Mouse (Mus musculus): ENCODE measurements at regions not wholly inside any gene's neighbourhood (a gene's known extent, or its start where the extent isn't known, plus 50 kb on each side); places are given as distances from the start of the nearest gene placed in this dataset.

DNA sequence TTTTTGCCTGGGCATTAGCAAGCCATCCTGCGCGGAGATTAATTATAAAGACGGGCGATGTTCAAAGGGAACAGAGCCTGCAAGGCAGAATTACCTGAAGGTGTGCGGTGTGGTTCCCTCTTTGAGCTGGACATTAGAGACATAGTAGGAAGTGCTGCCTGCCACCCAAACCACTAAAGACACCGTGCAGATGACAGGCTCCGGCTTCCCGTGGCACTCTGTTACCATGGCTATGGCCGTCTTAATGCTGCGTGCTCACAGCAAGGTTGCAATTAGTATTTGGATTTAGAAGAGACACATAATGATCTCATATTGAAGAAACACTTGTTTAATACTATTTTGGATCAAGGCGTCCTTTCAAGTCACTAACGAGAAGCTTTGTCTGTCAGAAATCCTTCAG lies 95.0 kb upstream of the Sox5 start:
- no peak for DNase-seq (ENCODE audit: low spot score in 2 of 2)

DNA sequence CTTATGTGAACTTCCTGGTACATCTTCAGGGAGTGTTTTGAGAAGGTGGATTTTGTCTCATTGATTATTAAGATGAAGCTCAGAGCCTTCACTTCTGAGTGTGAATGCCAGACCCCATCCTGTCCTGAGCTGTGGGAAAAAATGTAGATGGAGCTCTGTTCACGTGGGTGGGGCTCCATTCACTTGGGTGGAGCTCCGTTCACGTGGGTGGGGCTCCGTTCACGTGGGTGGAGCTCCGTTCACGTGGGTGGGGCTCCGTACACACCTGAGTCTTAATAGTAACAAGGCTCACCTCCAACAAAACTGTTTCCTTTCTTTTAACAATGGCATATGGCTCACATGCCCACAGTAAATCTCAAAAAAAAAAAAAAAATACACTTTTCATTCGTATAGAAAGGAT lies 94.1 kb upstream of the Sox5 start:
- DNase-seq (ENCODE audit: low spot score in 2 of 2): no peak

GRCm38 (mm10) chr6:144874251-144874650 lies 92.5 kb upstream of the Sox5 start:
- DNase-seq (ENCODE audit: low spot score in 2 of 2): no peak

GRCm38 (mm10) chr6:144870949-144871348 lies 89.2 kb upstream of the Sox5 start:
- DNase-seq (ENCODE audit: low spot score in 2 of 2): no peak

DNA sequence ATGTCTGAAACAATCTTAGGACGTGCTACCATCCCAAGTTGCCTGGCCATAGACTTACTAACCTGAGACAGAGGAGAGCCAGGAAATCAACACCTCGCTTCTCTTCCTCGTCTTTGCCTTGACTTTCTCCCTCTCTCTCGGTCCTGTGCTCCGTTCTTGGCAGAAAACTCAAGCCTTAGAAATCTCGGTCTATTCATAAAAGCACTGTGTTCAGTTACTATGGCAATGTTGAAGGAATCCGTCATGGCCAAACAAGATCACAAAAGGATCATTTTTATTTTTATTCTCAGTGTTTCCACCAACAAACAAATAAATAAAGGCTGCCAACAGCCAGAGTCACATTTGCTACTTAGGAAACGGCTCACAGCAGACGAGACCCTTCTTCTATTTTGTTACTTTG lies 85.6 kb upstream of the Sox5 start:
- DNase-seq (ENCODE audit: low spot score in 2 of 2): no peak

DNA sequence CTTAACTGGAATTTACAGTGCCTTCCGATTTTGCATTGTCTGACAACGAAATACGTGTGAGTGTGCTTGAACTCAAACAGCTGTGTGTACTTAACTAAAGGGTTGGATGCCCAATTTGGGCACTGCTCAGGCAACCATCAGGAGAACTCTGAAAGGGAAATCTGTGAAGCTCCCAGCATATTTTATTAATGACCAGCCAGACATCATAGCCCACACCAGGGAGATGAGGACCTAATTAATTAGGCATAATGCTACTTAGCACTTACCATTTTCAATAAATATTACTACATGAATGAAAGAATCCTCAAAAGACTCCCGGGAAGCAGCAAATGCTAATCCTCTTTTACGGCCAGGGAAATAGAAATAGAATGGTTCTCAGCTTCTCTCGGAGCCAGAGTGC lies 82.2 kb upstream of the Sox5 start:
- DNase-seq (ENCODE audit: low spot score in 2 of 2): no peak

- no peak for DNase-seq (ENCODE audit: low spot score in 2 of 2)
These were observed 81.7 kb upstream of the Sox5 start for GRCm38 (mm10) chr6:144863430-144863994.

GRCm38 (mm10) chr6:144841510-144841909 lies 59.7 kb upstream of the Sox5 start:
- no peak for DNase-seq (ENCODE audit: low spot score in 2 of 2)

GRCm38 (mm10) chr6:144839383-144839782 lies 57.6 kb upstream of the Sox5 start:
- DNase-seq (ENCODE audit: low spot score in 2 of 2): no peak

DNA sequence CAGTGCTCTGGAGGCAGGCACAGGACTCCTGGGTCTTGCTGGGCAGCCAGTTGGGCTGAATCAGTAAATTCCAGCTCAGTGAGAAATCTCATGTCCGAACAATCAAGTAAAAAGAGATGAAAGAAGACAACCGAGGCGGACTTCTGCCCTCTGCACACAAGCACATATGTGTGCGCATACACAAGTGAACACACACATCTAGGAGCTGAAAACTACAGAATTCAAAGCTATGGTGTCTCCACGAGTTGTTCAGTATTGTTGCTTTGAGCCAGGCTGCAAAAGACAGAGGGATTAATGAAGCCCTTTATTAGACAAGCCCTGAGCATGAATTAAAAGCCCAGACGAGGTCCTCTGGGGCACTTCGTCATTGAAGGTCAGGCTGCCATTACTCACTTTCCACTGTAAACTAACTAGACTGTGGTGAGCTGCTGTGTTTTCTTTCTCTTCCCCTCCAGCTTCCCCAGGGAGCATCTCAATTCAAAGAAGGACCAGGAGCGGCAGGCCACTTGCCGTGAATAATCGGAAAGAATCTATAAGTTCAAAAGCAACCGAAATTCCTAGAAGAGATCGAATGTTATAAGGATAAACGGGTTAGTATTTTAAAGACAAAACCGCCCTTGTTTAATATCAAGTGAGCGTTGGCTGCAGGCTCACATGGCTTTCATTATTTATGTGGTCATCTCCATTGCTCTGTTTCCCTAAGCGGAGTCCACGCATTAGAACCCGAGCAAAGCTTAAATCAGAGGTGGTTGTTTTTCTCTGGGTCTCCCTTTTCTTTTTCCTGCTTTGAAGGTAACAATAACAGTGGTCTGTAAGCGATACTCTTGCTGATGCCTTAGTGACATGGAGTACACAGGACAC lies 52.8 kb upstream of the Sox5 start:
- DNase-seq (ENCODE audit: low spot score in 2 of 2): no peak
